ENCODE assay signal across 25 mouse cellular contexts in the genomic region with DNA sequence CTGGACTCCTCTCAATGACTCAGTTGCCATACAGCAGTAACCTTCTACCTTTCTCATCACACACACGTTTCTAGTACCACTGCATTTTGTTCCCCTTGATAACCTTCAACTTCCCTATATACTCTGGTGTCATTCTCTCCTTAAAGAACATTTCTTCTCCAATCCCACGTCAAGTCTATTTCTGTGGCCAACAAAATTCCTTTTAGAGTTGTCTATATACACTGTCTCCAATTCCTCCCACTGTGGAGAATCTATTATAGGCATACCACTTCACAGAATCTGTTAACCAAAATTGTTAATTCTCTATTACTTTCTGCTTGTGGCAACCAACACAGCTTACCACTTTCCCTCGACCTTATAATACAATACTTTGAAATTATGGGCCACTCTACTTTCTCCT. TPM values are rescaled to one million over a fixed set of nuclear protein-coding genes. Genes with fewer than 3 reads are reported as not detected.
DNase-seq lines count a peak whose midpoint lies in the region; ATAC-seq and TF ChIP-seq lines count a peak whose summit lies in the region.
"Had no signal": no experiment of that assay in that cellular context is flagged by ENCODE, and none has a peak within 500 bp of the region (broad histone marks: within the 10 kb centered on the region; RNA-seq: fewer than 3 reads in every experiment).

No protein-coding gene starts in this region.

- 0 out of 4 replicates have a peak overlapping the region, but pooled peaks have one; percentile 1 to 5 for H3K27ac ChIP-seq in heart, embryonic 14.5 days (replicated peaks in 1 of 2; ENCODE audit: control insufficient read depth in 1 of 2, insufficient read depth in 1 of 2, low read depth in 2 of 2, low read length in 2 of 2)
- H3K27ac ChIP-seq in left cerebral cortex, adult 2 months: peak overlapping the region; percentile 62
- H3K27ac ChIP-seq: embryonic facial prominence, embryonic 13.5 days; forebrain, embryonic 12.5 days; gastrocnemius, adult 2 months; heart, embryonic 10.5 days; hindbrain, embryonic 10.5 days; hindbrain, embryonic 14.5 days; intestine, embryonic 15.5 days had no signal

- no peak overlapping the region for H3K4me2 ChIP-seq in heart, embryonic 14.5 days (ENCODE audit: low read length)
- H3K4me2 ChIP-seq: embryonic facial prominence, embryonic 13.5 days; forebrain, embryonic 12.5 days; hindbrain, embryonic 14.5 days; intestine, embryonic 15.5 days had no signal

- H3K9ac ChIP-seq in heart, embryonic 14.5 days (ENCODE audit: low read length): no peak overlapping the region
- H3K9ac ChIP-seq: embryonic facial prominence, embryonic 13.5 days; forebrain, embryonic 12.5 days; hindbrain, embryonic 14.5 days; intestine, embryonic 15.5 days had no signal

- DNase-seq in frontal cortex, postnatal 25 days (ENCODE audit: low spot score in 2 of 2): no peak
- no peak for DNase-seq in heart, postnatal 25 days (ENCODE audit: low spot score)
- DNase-seq in left cerebral cortex, adult 2 months (ENCODE audit: extremely low spot score in 1 of 2, low spot score in 2 of 2): no peak
- no peak for DNase-seq in left cerebral cortex, adult 18-20 months (ENCODE audit: low spot score in 2 of 2)
- no peak for DNase-seq in cerebellum, postnatal 25 days
- DNase-seq: adrenal gland, adult 8-10 months; adrenal gland, postnatal 36 days; B cell, adult 2 months; cerebellum, adult 11 months; cerebellum, adult 8-10 months; cerebellum, postnatal 14 days; gastrocnemius, adult 2 months; gastrocnemius, postnatal 25 days; kidney, adult 18-20 months had no signal

- peaks cover 96% of the 10 kb centered on the region for H3K36me3 ChIP-seq in heart, embryonic 14.5 days (ENCODE audit: control insufficient read depth, insufficient read depth, low read length)

- H3K4me3 ChIP-seq in heart, embryonic 14.5 days (ENCODE audit: control insufficient read depth in 1 of 2, insufficient read depth in 1 of 2, low read depth in 1 of 2, low read length in 2 of 2): no peak overlapping the region
- no peak overlapping the region for H3K4me3 ChIP-seq in left cerebral cortex, adult 2 months
- H3K4me3 ChIP-seq: embryonic facial prominence, embryonic 13.5 days; forebrain, embryonic 12.5 days; gastrocnemius, adult 2 months; heart, embryonic 10.5 days; hindbrain, embryonic 10.5 days; intestine, embryonic 15.5 days had no signal

- H3K4me1 ChIP-seq in heart, embryonic 14.5 days (ENCODE audit: control insufficient read depth in 2 of 2, insufficient read depth in 2 of 2, low read length in 2 of 2): peaks cover 2 to 11% of the 10 kb centered on the region in 2 experiments; a peak in 1 of 4 replicates
- H3K4me1 ChIP-seq: embryonic facial prominence, embryonic 13.5 days; forebrain, embryonic 12.5 days; hindbrain, embryonic 10.5 days; intestine, embryonic 15.5 days had no signal

- ATAC-seq in frontal cortex, adult (ENCODE audit: low TSS enrichment): peak; percentile 91
- ATAC-seq in heart, embryonic 14.5 days (ENCODE audit: insufficient number of reproducible peaks, insufficient read depth, low FRiP score, low read depth): no peak
- ATAC-seq: CD4-positive, CD25-positive, alpha-beta regulatory T cell, adult 4 months; forebrain, embryonic 16.5 days; intestine, embryonic 15.5 days had no signal

- no peaks in the 10 kb centered on the region for H3K9me3 ChIP-seq in heart, embryonic 14.5 days (ENCODE audit: control insufficient read depth, low read length)
- H3K9me3 ChIP-seq: embryonic facial prominence, embryonic 13.5 days; forebrain, embryonic 12.5 days; G1E; heart, embryonic 10.5 days; hindbrain, embryonic 10.5 days; intestine, embryonic 15.5 days had no signal

- TF ChIP-seq CTCF in left cerebral cortex, adult 2 months (IDR thresholded peaks at IDR 0.05): no peak

- no peaks in the 10 kb centered on the region for H3K27me3 ChIP-seq in heart, embryonic 14.5 days (ENCODE audit: control insufficient read depth, insufficient read depth, low read length)
- H3K27me3 ChIP-seq: embryonic facial prominence, embryonic 13.5 days; forebrain, embryonic 12.5 days; intestine, embryonic 15.5 days had no signal

- intact Hi-C loops in heart, postnatal 25 days (cut with DNase I): no loop called here
- intact Hi-C loops in left cerebral cortex, adult 2 months (cut with DNase I): no loop called here

- 61% methylated on average over 3 of the region's 3 CpGs for WGBS in heart, embryonic 14.5 days

RNA-seq across cellular contexts. Expression of a gene that starts 32.5 kb away (rescaled TPM):
- 38.8 and 40.2 TPM in 2 replicates for polyA plus RNA-seq in heart, embryonic 14.5 days (2014; fragmentation: Nextera tagmentation; extraction: Ambion mirVana)
- 10 to 100 TPM; 80.0 to 81.2 TPM for total RNA-seq in heart, postnatal 25 days (2021)
- 100 to 1,000 TPM; 108 to 120 TPM for total RNA-seq in left cerebral cortex, adult 2 months (2021)
- total RNA-seq in left cerebral cortex, adult 18-20 months (2021): 100 to 1,000 TPM; 118 to 121 TPM
